Mouse (Mus musculus): Measurements from ENCODE around the gene Mrps18a.

Gene Mrps18a

GRCm38 (mm10) chr17:46101906-46102305 lies 8.9 kb upstream of the Mrps18a start:
- no peak for DNase-seq (ENCODE audit: low spot score in 2 of 2)

GRCm38 (mm10) chr17:46102608-46103159 lies 8.1 kb upstream of the Mrps18a start:
- DNase-seq (ENCODE audit: low spot score in 2 of 2) = no peak

GRCm38 (mm10) chr17:46104487-46104886 lies 6.3 kb upstream of the Mrps18a start:
- no peak for DNase-seq (ENCODE audit: low spot score in 2 of 2)

GRCm38 (mm10) chr17:46108286-46108685 lies 2.5 kb upstream of the Mrps18a start:
- DNase-seq (ENCODE audit: low spot score in 2 of 2) = no peak

- DNase-seq (ENCODE audit: low spot score in 2 of 2) = no peak
These were observed 4.7 kb downstream of the Mrps18a start for GRCm38 (mm10) chr17:46115489-46115888.

GRCm38 (mm10) chr17:46116138-46116537 lies 5.4 kb downstream of the Mrps18a start:
- DNase-seq (ENCODE audit: low spot score in 2 of 2) = no peak

- DNase-seq (ENCODE audit: low spot score in 2 of 2) = no peak
These were observed 6.1 kb downstream of the Mrps18a start for GRCm38 (mm10) chr17:46116881-46117280.

GRCm38 (mm10) chr17:46117623-46118422 lies 7.0 kb downstream of the Mrps18a start:
- no peak for DNase-seq (ENCODE audit: low spot score in 2 of 2)

- DNase-seq (ENCODE audit: low spot score in 2 of 2) = no peak
These were observed 7.7 kb downstream of the Mrps18a start for GRCm38 (mm10) chr17:46118423-46118850.

- no peak for DNase-seq (ENCODE audit: low spot score in 2 of 2)
These were observed 8.9 kb downstream of the Mrps18a start for GRCm38 (mm10) chr17:46119641-46120040.

GRCm38 (mm10) chr17:46122791-46123190 lies 12.0 kb downstream of the Mrps18a start:
- DNase-seq (ENCODE audit: low spot score in 2 of 2) = no peak

GRCm38 (mm10) chr17:46123285-46123684 lies 12.5 kb downstream of the Mrps18a start:
- no peak for DNase-seq (ENCODE audit: low spot score in 2 of 2)

GRCm38 (mm10) chr17:46123953-46124700 lies 13.3 kb downstream of the Mrps18a start:
- DNase-seq (ENCODE audit: low spot score in 2 of 2) = no peak

- no peak for DNase-seq (ENCODE audit: low spot score in 2 of 2)
These were observed 15.8 kb downstream of the Mrps18a start for GRCm38 (mm10) chr17:46126608-46127007.

- no peak for DNase-seq (ENCODE audit: low spot score in 2 of 2)
These were observed 17.2 kb downstream of the Mrps18a start for GRCm38 (mm10) chr17:46127814-46128493.

GRCm38 (mm10) chr17:46129741-46130498 lies 19.1 kb downstream of the Mrps18a start:
- DNase-seq (ENCODE audit: low spot score in 2 of 2) = no peak

GRCm38 (mm10) chr17:46132058-46132718 lies 21.4 kb downstream of the Mrps18a start:
- peak; percentile 42 to 76 for DNase-seq (ENCODE audit: low spot score in 2 of 2)

- no peak for DNase-seq (ENCODE audit: low spot score in 2 of 2)
These were observed 22.1 kb downstream of the Mrps18a start for GRCm38 (mm10) chr17:46132862-46133261.

- DNase-seq (ENCODE audit: low spot score in 2 of 2) = no peak
These were observed 27.9 kb downstream of the Mrps18a start for GRCm38 (mm10) chr17:46138563-46139236.

GRCm38 (mm10) chr17:46139872-46140271 lies 29.1 kb downstream of the Mrps18a start:
- DNase-seq (ENCODE audit: low spot score in 2 of 2) = no peak

All from thymus, postnatal 10 days (tissue).